Mouse (Mus musculus) thymus, adult 2 months (tissue): Measurements from ENCODE around the gene Nes.

Source experiments
- CTCF ChIP-seq: fragments of 200-500 bp; IDR thresholded peaks from 2 replicates; pipeline ENCODE4 v1.5.1; 2012; ENCODE audit warnings: mild to moderate bottlenecking, control low read depth, low read length, moderate library complexity, borderline replicate concordance; ENCODE audit not compliant: control insufficient read depth, poor library complexity, insufficient read depth; ENCODE audit errors: extremely low read depth
- POLR2A ChIP-seq: fragments of 200-500 bp; IDR thresholded peaks from 2 replicates; pipeline ENCODE4 v1.6.1; 2012; ENCODE audit warnings: mild to moderate bottlenecking, low read length, control low read depth, moderate library complexity; ENCODE audit not compliant: control insufficient read depth, poor library complexity, insufficient read depth; ENCODE audit errors: extremely low read depth

DNA sequence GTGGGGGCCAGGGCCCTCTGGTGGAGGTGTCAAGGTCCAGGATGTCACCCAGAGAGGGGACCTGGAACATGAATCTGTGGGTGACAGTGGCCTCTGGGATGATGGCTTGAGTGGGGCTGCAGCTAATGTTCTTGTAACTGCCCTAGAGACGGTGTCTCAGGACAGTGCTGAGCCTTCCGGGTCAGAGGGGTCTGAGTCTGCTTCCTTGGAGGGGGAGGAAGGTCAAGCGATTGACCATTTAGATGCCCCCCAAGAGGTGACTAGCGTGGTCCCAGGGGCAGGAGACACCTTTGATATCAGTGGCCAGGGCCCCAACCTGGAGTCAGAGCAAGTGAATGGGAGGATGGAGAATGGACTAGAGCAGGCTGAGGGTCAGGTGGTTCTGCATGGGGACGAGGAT, 8.6 kb downstream of the Nes start:
- TF ChIP-seq CTCF (no peak), POLR2A (no peak)
